Mouse (Mus musculus): ENCODE measurements around the gene Ak4.

DNA sequence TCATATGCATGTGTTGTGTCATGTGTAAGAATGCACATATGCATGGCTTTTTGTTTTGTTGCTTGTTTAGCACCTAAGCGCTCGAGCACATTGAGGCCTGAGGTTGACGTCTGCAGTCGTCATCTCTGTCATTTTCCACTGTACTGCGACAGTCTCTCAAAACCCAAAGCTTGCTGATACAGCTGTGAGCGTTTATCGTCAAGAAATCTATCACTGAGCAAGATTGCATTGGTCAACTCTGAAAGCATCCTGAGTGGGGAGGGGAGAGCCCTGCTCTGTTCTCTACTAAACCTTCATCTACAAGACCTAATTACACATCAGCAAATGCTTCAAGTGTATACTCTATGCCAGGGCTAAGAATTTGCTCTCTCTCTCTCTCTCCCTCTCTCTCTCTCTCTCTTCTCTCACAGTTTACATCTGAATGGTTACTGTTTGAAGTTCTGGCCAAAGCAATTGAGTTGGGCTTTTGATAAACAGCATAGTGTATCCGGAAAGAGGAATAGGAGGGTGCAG, 24.0 kb upstream of the Ak4 start:
- no peak for TF ChIP-seq EP300 (IDR thresholded peaks at IDR 0.05; ENCODE audit: low read depth)
- TF ChIP-seq CTCF (IDR thresholded peaks at IDR 0.05; ENCODE audit: low read depth): no peak

Measured in heart, postnatal 0 days (tissue).